In genomic region chr9:9142561-9142960, GRCm38 (mm10) we compare ENCODE assay signal across 19 mouse cellular contexts.
DNase-seq lines count a peak whose midpoint lies in the region; ATAC-seq lines count a peak whose summit lies in the region.
"Had no signal": no experiment of that assay in that cellular context is flagged by ENCODE, and none has a peak within 500 bp of the region (broad histone marks: within the 10 kb centered on the region; RNA-seq: fewer than 3 reads in every experiment).

No protein-coding gene starts in this region.

- H3K4me2 ChIP-seq in neural tube, embryonic 11.5 days (ENCODE audit: low read depth), result no peak overlapping the region
- H3K4me2 ChIP-seq in neural tube, embryonic 15.5 days, result no peak overlapping the region
- no peak overlapping the region for H3K4me2 ChIP-seq in embryonic facial prominence, embryonic 15.5 days (replicated peaks)
- peak overlapping the region; percentile 44 for H3K4me2 ChIP-seq in limb, embryonic 13.5 days (replicated peaks)
- no peak overlapping the region for H3K4me2 ChIP-seq in midbrain, embryonic 11.5 days
- H3K4me2 ChIP-seq: liver, embryonic 11.5 days; lung, embryonic 14.5 days had no signal

- no peaks in the 10 kb centered on the region for H3K9me3 ChIP-seq in neural tube, embryonic 11.5 days (ENCODE audit: control insufficient read depth, low read length)
- no peaks in the 10 kb centered on the region for H3K9me3 ChIP-seq in neural tube, embryonic 15.5 days (replicated peaks)
- no peaks in the 10 kb centered on the region for H3K9me3 ChIP-seq in embryonic facial prominence, embryonic 15.5 days (replicated peaks)
- H3K9me3 ChIP-seq in limb, embryonic 13.5 days, result no peaks in the 10 kb centered on the region
- H3K9me3 ChIP-seq in midbrain, embryonic 11.5 days (ENCODE audit: control insufficient read depth, low read length), result no peaks in the 10 kb centered on the region
- no peaks in the 10 kb centered on the region for H3K9me3 ChIP-seq in heart, embryonic 10.5 days
- H3K9me3 ChIP-seq: hindbrain, embryonic 10.5 days had no signal

- 63% methylated on average over 7 of the region's 7 CpGs for WGBS in neural tube, embryonic 11.5 days
- WGBS in neural tube, embryonic 15.5 days, result 73% methylated on average over 7 of the region's 7 CpGs
- 31% methylated on average over 7 of the region's 7 CpGs for WGBS in embryonic facial prominence, embryonic 15.5 days
- WGBS in limb, embryonic 13.5 days, result 19% methylated on average over 7 of the region's 7 CpGs
- WGBS in midbrain, embryonic 11.5 days, result 77% methylated on average over 7 of the region's 7 CpGs
- 76% methylated on average over 7 of the region's 7 CpGs for WGBS in heart, embryonic 10.5 days

- no peak for ATAC-seq in neural tube, embryonic 11.5 days (ENCODE audit: insufficient read depth, low FRiP score, low TSS enrichment)
- ATAC-seq in neural tube, embryonic 15.5 days (ENCODE audit: low FRiP score), result no peak
- ATAC-seq in embryonic facial prominence, embryonic 15.5 days (ENCODE audit: insufficient number of reproducible peaks, low FRiP score, low TSS enrichment, low read depth), result no peak
- ATAC-seq in limb, embryonic 13.5 days (ENCODE audit: low FRiP score, low read depth), result peak; percentile 76
- ATAC-seq in midbrain, embryonic 11.5 days (ENCODE audit: low FRiP score), result no peak
- ATAC-seq: hindbrain, postnatal 0 days; midbrain, embryonic 16.5 days had no signal

- peak; percentile 19 for DNase-seq in neural tube, embryonic 11.5 days (ENCODE audit: low spot score)
- DNase-seq in cerebellum, adult 11 months, result no peak
- DNase-seq in midbrain, embryonic 11.5 days (ENCODE audit: low spot score, missing footprints), result no peak
- no peak for DNase-seq in heart, embryonic 10.5 days (ENCODE audit: low spot score)
- DNase-seq: adrenal gland, adult 2 months; cerebellum, adult 9-10 months; gastrocnemius, postnatal 14 days; kidney, adult 11 months; lung, embryonic 14.5 days; lung, postnatal 36 days; right cerebral cortex, adult 18-20 months; thymus, postnatal 36 days had no signal

- 0 out of 2 replicates have a peak, but pooled peaks cover 2% of the 10 kb centered on the region for H3K4me1 ChIP-seq in neural tube, embryonic 11.5 days (ENCODE audit: control insufficient read depth, insufficient read depth, low read length)
- H3K4me1 ChIP-seq in neural tube, embryonic 15.5 days, result no peaks in the 10 kb centered on the region; the same call in 1 of the 2 replicates
- peaks cover 35% of the 10 kb centered on the region for H3K4me1 ChIP-seq in embryonic facial prominence, embryonic 15.5 days
- peaks cover 58% of the 10 kb centered on the region for H3K4me1 ChIP-seq in limb, embryonic 13.5 days
- no peaks in the 10 kb centered on the region for H3K4me1 ChIP-seq in midbrain, embryonic 11.5 days (ENCODE audit: control insufficient read depth, insufficient read depth, low read length)
- H3K4me1 ChIP-seq in heart, embryonic 10.5 days, result no peaks in the 10 kb centered on the region

- no peak overlapping the region for H3K9ac ChIP-seq in neural tube, embryonic 11.5 days (ENCODE audit: low read length)
- H3K9ac ChIP-seq in neural tube, embryonic 15.5 days (replicated peaks), result no peak overlapping the region
- no peak overlapping the region for H3K9ac ChIP-seq in embryonic facial prominence, embryonic 15.5 days
- H3K9ac ChIP-seq in limb, embryonic 13.5 days, result no peak overlapping the region
- H3K9ac ChIP-seq in midbrain, embryonic 11.5 days (ENCODE audit: low read length), result no peak overlapping the region
- H3K9ac ChIP-seq: lung, embryonic 14.5 days had no signal

- no peak overlapping the region for H3K27ac ChIP-seq in neural tube, embryonic 11.5 days (ENCODE audit: low read depth, low read length)
- H3K27ac ChIP-seq in neural tube, embryonic 15.5 days (replicated peaks), result no peak overlapping the region
- peak overlapping the region; percentile 65 for H3K27ac ChIP-seq in embryonic facial prominence, embryonic 15.5 days (replicated peaks)
- H3K27ac ChIP-seq in limb, embryonic 13.5 days, result peak overlapping the region; percentile 78
- no peak overlapping the region for H3K27ac ChIP-seq in midbrain, embryonic 11.5 days (ENCODE audit: low read depth, low read length)
- H3K27ac ChIP-seq in heart, embryonic 10.5 days, result no peak overlapping the region
- H3K27ac ChIP-seq: hindbrain, embryonic 10.5 days; hindbrain, postnatal 0 days had no signal

- H3K27me3 ChIP-seq in neural tube, embryonic 11.5 days (ENCODE audit: control insufficient read depth, insufficient read depth, low read length), result no peaks in the 10 kb centered on the region
- H3K27me3 ChIP-seq in neural tube, embryonic 15.5 days (replicated peaks), result no peaks in the 10 kb centered on the region
- no peaks in the 10 kb centered on the region for H3K27me3 ChIP-seq in embryonic facial prominence, embryonic 15.5 days
- no peaks in the 10 kb centered on the region for H3K27me3 ChIP-seq in limb, embryonic 13.5 days
- no peaks in the 10 kb centered on the region for H3K27me3 ChIP-seq in midbrain, embryonic 11.5 days (ENCODE audit: control insufficient read depth, insufficient read depth, low read length)
- no peaks in the 10 kb centered on the region for H3K27me3 ChIP-seq in heart, embryonic 10.5 days (ENCODE audit: insufficient read depth, poor library complexity, severe bottlenecking)

- no peaks in the 10 kb centered on the region for H3K36me3 ChIP-seq in neural tube, embryonic 11.5 days (ENCODE audit: control insufficient read depth, insufficient read depth, low read length)
- no peaks in the 10 kb centered on the region for H3K36me3 ChIP-seq in neural tube, embryonic 15.5 days
- no peaks in the 10 kb centered on the region for H3K36me3 ChIP-seq in embryonic facial prominence, embryonic 15.5 days
- no peaks in the 10 kb centered on the region for H3K36me3 ChIP-seq in limb, embryonic 13.5 days
- H3K36me3 ChIP-seq in midbrain, embryonic 11.5 days (ENCODE audit: control insufficient read depth, insufficient read depth, low read length), result no peaks in the 10 kb centered on the region
- H3K36me3 ChIP-seq in heart, embryonic 10.5 days, result no peaks in the 10 kb centered on the region
- H3K36me3 ChIP-seq: hindbrain, embryonic 10.5 days had no signal

- no peak overlapping the region for H3K4me3 ChIP-seq in neural tube, embryonic 11.5 days (ENCODE audit: low read depth, low read length)
- H3K4me3 ChIP-seq in neural tube, embryonic 15.5 days (replicated peaks), result no peak overlapping the region
- H3K4me3 ChIP-seq in embryonic facial prominence, embryonic 15.5 days (replicated peaks), result no peak overlapping the region
- H3K4me3 ChIP-seq in limb, embryonic 13.5 days, result no peak overlapping the region
- no peak overlapping the region for H3K4me3 ChIP-seq in midbrain, embryonic 11.5 days (ENCODE audit: low read depth, low read length)
- no peak overlapping the region for H3K4me3 ChIP-seq in heart, embryonic 10.5 days
- H3K4me3 ChIP-seq: hindbrain, embryonic 10.5 days had no signal

Comparison
In these comparisons a context has a peak if more than half of its experiments do, and no peak if none do; other contexts are left out.
1. H3K27ac ChIP-seq: peak in embryonic facial prominence, embryonic 15.5 days (single experiment) and limb, embryonic 13.5 days (single experiment); none in neural tube, embryonic 11.5 days (single experiment), neural tube, embryonic 15.5 days (single experiment), midbrain, embryonic 11.5 days (single experiment) and heart, embryonic 10.5 days (single experiment).